In the genomic region with DNA sequence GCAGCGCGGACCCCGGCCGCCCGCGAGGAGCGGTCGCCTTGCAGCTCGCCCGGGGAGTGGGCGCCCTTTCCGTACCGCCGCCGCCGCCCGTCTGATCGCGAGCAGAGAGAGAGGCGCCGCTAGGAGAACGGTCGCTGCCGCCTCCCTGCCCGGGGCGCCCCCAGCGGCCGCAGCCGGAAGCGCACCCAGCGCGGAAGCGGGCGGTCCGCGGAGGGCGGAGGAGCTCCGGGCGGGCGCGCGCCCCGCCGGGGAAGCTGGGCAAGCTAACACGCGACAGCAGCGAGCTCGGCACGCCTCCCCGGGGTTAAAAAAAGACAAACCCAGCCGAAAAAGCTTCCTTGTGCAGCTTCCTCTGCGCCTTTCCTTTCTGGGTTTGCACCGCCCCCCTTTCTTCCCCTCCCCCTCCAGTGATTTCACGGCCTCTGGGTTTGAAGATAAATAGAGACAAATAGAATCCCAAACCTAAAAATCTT, we compare ENCODE assay signal across 8 mouse cellular contexts. TPM values are rescaled to one million over a fixed set of nuclear protein-coding genes. Genes with fewer than 3 reads are reported as not detected.
DNase-seq lines count a peak whose midpoint lies in the region; ATAC-seq and TF ChIP-seq lines count a peak whose summit lies in the region.

Gene Fam102b (minus strand): TSS at position 93 of the 473 bp plus-strand sequence.

- DNase-seq in MEL (ENCODE audit: low read depth, low spot score) = peak; percentile 92
- DNase-seq in cerebellum, adult 11-12 months = peak; percentile 80
- peak; percentile 98 for DNase-seq in heart, postnatal 14 days
- DNase-seq in layer of hippocampus, adult 2 months (ENCODE audit: low spot score in 2 of 2) = peak; percentile 80 to 91
- peak; percentile 97 for DNase-seq in lung, embryonic 14.5 days
- peak; percentile 86 for DNase-seq in testis, postnatal 14 days (ENCODE audit: low spot score)

- 0% methylated on average over 41 of the region's 54 CpGs for WGBS in forebrain, embryonic 15.5 days
- 0% methylated on average over 51 of the region's 54 CpGs for WGBS in lung, embryonic 14.5 days

- H3K4me3 ChIP-seq in MEL (ENCODE audit: control insufficient read depth in 1 of 2, insufficient read depth in 1 of 2, low read depth in 2 of 2, low read length in 2 of 2) = peak within 1 kb of the TSS; percentile 64 to 98
- peak within 1 kb of the TSS; percentile 73 for H3K4me3 ChIP-seq in forebrain, embryonic 15.5 days
- peak within 1 kb of the TSS; percentile 70 for H3K4me3 ChIP-seq in layer of hippocampus, adult 2 months
- H3K4me3 ChIP-seq in lung, embryonic 14.5 days (ENCODE audit: low read depth, low read length) = peak within 1 kb of the TSS; percentile 68

- peak within 1 kb of the TSS; percentile 67 for H3K4me2 ChIP-seq in forebrain, embryonic 15.5 days (replicated peaks)
- H3K4me2 ChIP-seq in lung, embryonic 14.5 days = peak within 1 kb of the TSS; percentile 71

- H3K27ac ChIP-seq in MEL (ENCODE audit: control insufficient read depth, low read depth, low read length) = peak within 1 kb of the TSS; percentile 84
- H3K27ac ChIP-seq in forebrain, embryonic 15.5 days (replicated peaks) = peak within 1 kb of the TSS; percentile 89
- peak within 1 kb of the TSS; percentile 86 for H3K27ac ChIP-seq in layer of hippocampus, adult 2 months
- H3K27ac ChIP-seq in lung, embryonic 14.5 days (ENCODE audit: low read depth) = peak within 1 kb of the TSS; percentile 85

- H3K27me3 ChIP-seq in MEL (ENCODE audit: control insufficient read depth in 1 of 2, insufficient read depth in 2 of 2, low read length in 2 of 2) = no peaks in the 10 kb centered on the region
- no peaks in the 10 kb centered on the region for H3K27me3 ChIP-seq in forebrain, embryonic 15.5 days
- H3K27me3 ChIP-seq in lung, embryonic 14.5 days (ENCODE audit: insufficient read depth, low read length) = no peaks in the 10 kb centered on the region

- intact Hi-C loops in heart, postnatal 14 days (cut with DNase I) = loop anchor here (5.0 kb wide), 1 partner anchor 40 kb away; no protein-coding TSS in a partner anchor

- TF ChIP-seq RAD21 in MEL (IDR thresholded peaks at IDR 0.05; ENCODE audit: low read depth, low read length) = no peak

- ATAC-seq in forebrain, embryonic 15.5 days (replicated peaks) = peak; percentile 86
- peak; percentile 87 for ATAC-seq in lung, embryonic 14.5 days (ENCODE audit: insufficient read depth)
- ATAC-seq in neutrophil, adult 5-6 weeks (ENCODE audit: extremely low read depth, insufficient number of reproducible peaks, low FRiP score, poor library complexity, severe bottlenecking) = peak; percentile 74

- peaks cover 0 to 6% of the 10 kb centered on the region in 2 experiments; a peak in 3 of 4 replicates for H3K4me1 ChIP-seq in MEL (ENCODE audit: control insufficient read depth in 1 of 2, insufficient read depth in 2 of 2, low read length in 2 of 2)
- peaks cover 35% of the 10 kb centered on the region for H3K4me1 ChIP-seq in forebrain, embryonic 15.5 days
- peaks cover 5% of the 10 kb centered on the region; the same call in 1 of the 2 replicates for H3K4me1 ChIP-seq in lung, embryonic 14.5 days (ENCODE audit: insufficient read depth)

- TF ChIP-seq POLR2A in MEL (IDR thresholded peaks at IDR 0.05; ENCODE audit: control insufficient read depth in 1 of 2, insufficient read depth in 1 of 2, low read depth in 1 of 2, low read length in 2 of 2, poor library complexity in 1 of 2) = peak; percentile 48 to 51; a peak in 2 of 4 replicates

- no peaks in the 10 kb centered on the region; the same call in 1 of the 2 replicates for H3K79me2 ChIP-seq in MEL (ENCODE audit: control insufficient read depth, insufficient read depth, low read length, poor library complexity)

- peak within 1 kb of the TSS; percentile 87 for H3K9ac ChIP-seq in MEL (ENCODE audit: control insufficient read depth, low read depth, low read length, poor library complexity, severe bottlenecking)
- H3K9ac ChIP-seq in forebrain, embryonic 15.5 days (replicated peaks) = peak within 1 kb of the TSS; percentile 83
- peak within 1 kb of the TSS; percentile 83 for H3K9ac ChIP-seq in lung, embryonic 14.5 days

- TF ChIP-seq EP300 in MEL (IDR thresholded peaks at IDR 0.05; ENCODE audit: low read depth in 1 of 2, low read length in 2 of 2) = peak in 1 of 2 experiments; percentile 18; a peak in 1 of 4 replicates

- H3K9me3 ChIP-seq in MEL (replicated peaks; ENCODE audit: insufficient read depth, low read length) = no peaks in the 10 kb centered on the region
- no peaks in the 10 kb centered on the region for H3K9me3 ChIP-seq in forebrain, embryonic 15.5 days
- H3K9me3 ChIP-seq in lung, embryonic 14.5 days (ENCODE audit: low read depth, low read length) = no peaks in the 10 kb centered on the region

- peak in 2 of 3 experiments; percentile 75 to 80; a peak in 5 of 6 replicates for TF ChIP-seq CTCF in MEL (IDR thresholded peaks at IDR 0.05 in 2 of 3, conservative IDR thresholded peaks at IDR 0.05 in 1 of 3; ENCODE audit: control insufficient read depth in 1 of 3, insufficient read depth in 1 of 3, low read depth in 2 of 3, low read length in 3 of 3, poor library complexity in 1 of 3, severe bottlenecking in 1 of 3)
- peak; percentile 91 for TF ChIP-seq CTCF in layer of hippocampus, adult 2 months (conservative IDR thresholded peaks at IDR 0.05)
- peak; percentile 56 for TF ChIP-seq CTCF in lung, embryonic 14.5 days (IDR thresholded peaks at IDR 0.05; ENCODE audit: low read depth)

- peaks cover 0 to 8% of the 10 kb centered on the region in 2 experiments; a peak in 2 of 4 replicates for H3K36me3 ChIP-seq in MEL (ENCODE audit: control insufficient read depth in 1 of 2, insufficient read depth in 2 of 2, low read length in 2 of 2)
- no peaks in the 10 kb centered on the region for H3K36me3 ChIP-seq in forebrain, embryonic 15.5 days
- no peaks in the 10 kb centered on the region for H3K36me3 ChIP-seq in lung, embryonic 14.5 days (ENCODE audit: insufficient read depth)

TF ChIP-seq in MEL, 35 proteins besides CTCF, POLR2A, EP300 and RAD21:
- peak; percentile 62 for TF ChIP-seq HCFC1 (IDR thresholded peaks at IDR 0.05; ENCODE audit: low read depth, low read length)
- no peak for TF ChIP-seq MYB (IDR thresholded peaks at IDR 0.05; ENCODE audit: low read depth, low read length)
- peak; percentile 77 for TF ChIP-seq ELF1 (IDR thresholded peaks at IDR 0.05; ENCODE audit: low read depth, low read length)
- TF ChIP-seq MXI1 (IDR thresholded peaks at IDR 0.05; ENCODE audit: low read depth, low read length) = peak; percentile 95
- peak; percentile 79 for TF ChIP-seq ZNF384 (IDR thresholded peaks at IDR 0.05; ENCODE audit: low read depth, low read length)
- TF ChIP-seq TBP (IDR thresholded peaks at IDR 0.05; ENCODE audit: low read depth, low read length) = peak; percentile 41; the same call in 1 of the 2 replicates
- no peak for TF ChIP-seq SMC3 (IDR thresholded peaks at IDR 0.05; ENCODE audit: low read depth, low read length)
- peak; percentile 82 for TF ChIP-seq SIN3A (IDR thresholded peaks at IDR 0.05; ENCODE audit: low read length)
- no peak for TF ChIP-seq KAT2A (conservative IDR thresholded peaks at IDR 0.05; ENCODE audit: low read depth, low read length)
- TF ChIP-seq NRF1 (IDR thresholded peaks at IDR 0.05; ENCODE audit: insufficient read depth, low read depth, low read length, poor library complexity, severe bottlenecking) = peak; percentile 22; the same call in 1 of the 2 replicates
- peak; percentile 65 for TF ChIP-seq MAX (IDR thresholded peaks at IDR 0.05; ENCODE audit: low read length)
- TF ChIP-seq CHD2 (IDR thresholded peaks at IDR 0.05; ENCODE audit: low read length) = peak; percentile 54; the same call in 1 of the 2 replicates
- peak; percentile 73 for TF ChIP-seq BHLHE40 (IDR thresholded peaks at IDR 0.05; ENCODE audit: borderline replicate concordance, low read depth, low read length)
- TF ChIP-seq MAZ (IDR thresholded peaks at IDR 0.05; ENCODE audit: low read depth, low read length) = peak; percentile 42; the same call in 1 of the 2 replicates
- peak; percentile 87; the same call in 1 of the 2 replicates for TF ChIP-seq UBTF (IDR thresholded peaks at IDR 0.05; ENCODE audit: borderline replicate concordance, insufficient read depth, low read depth, low read length)
- TF ChIP-seq POLR2AphosphoS5 (IDR thresholded peaks at IDR 0.05; ENCODE audit: borderline replicate concordance, low read depth, low read length) = no peak
- TF ChIP-seq MAFK (IDR thresholded peaks at IDR 0.05; ENCODE audit: borderline replicate concordance, low read depth, low read length) = no peak
- TF ChIP-seq CHD1 (IDR thresholded peaks at IDR 0.05; ENCODE audit: low read depth, low read length) = no peak
- peak; percentile 57 for TF ChIP-seq NELFE (IDR thresholded peaks at IDR 0.05; ENCODE audit: low read depth, low read length)
- TF ChIP-seq TCF12 (IDR thresholded peaks at IDR 0.05; ENCODE audit: low read depth, low read length) = 0 out of 2 replicates have a peak, but pooled peaks have one; percentile 24
- TF ChIP-seq RCOR1 (IDR thresholded peaks at IDR 0.05; ENCODE audit: low read depth, low read length) = peak; percentile 51; the same call in 1 of the 2 replicates
- TF ChIP-seq E2F4 (IDR thresholded peaks at IDR 0.05; ENCODE audit: borderline replicate concordance, low read depth, low read length) = no peak
- TF ChIP-seq MYC (IDR thresholded peaks at IDR 0.05; ENCODE audit: low read depth, low read length) = 0 out of 2 replicates have a peak, but pooled peaks have one; percentile 67
- TF ChIP-seq USF1 (IDR thresholded peaks at IDR 0.05; ENCODE audit: low read depth, low read length) = no peak

RNA-seq across cellular contexts. Expression of gene Fam102b, which starts in this region (rescaled TPM):
- total RNA-seq in MEL (2012; rRNA removed) = 13.0 and 14.1 TPM in 2 replicates
- 10 to 100 TPM; 10.4 to 26.9 TPM for polyA plus RNA-seq in MEL (2012; ENCODE audit: insufficient read depth in 1 of 2, insufficient read length in 2 of 2, low read depth in 1 of 2, low replicate concordance in 2 of 2, missing spikeins in 1 of 2)
- polyA plus RNA-seq in forebrain, embryonic 15.5 days (2015; fragmentation: Nextera tagmentation; extraction: Ambion mirVana) = 13.8 and 16.0 TPM in 2 replicates
- total RNA-seq in heart, postnatal 14 days (2021) = 10 to 100 TPM; 17.2 to 18.1 TPM
- total RNA-seq in layer of hippocampus, adult 2 months (2021) = 10 to 100 TPM; 26.5 to 28.2 TPM
- 16.6 and 18.0 TPM in 2 replicates for polyA plus RNA-seq in lung, embryonic 14.5 days (2014; fragmentation: Nextera tagmentation; extraction: Ambion mirVana)
- 19.4 and 22.7 TPM in 2 replicates for total RNA-seq in neutrophil, adult 5-6 weeks (2017)

Comparison
In these comparisons a context has a peak if more than half of its experiments do, and no peak if none do; other contexts are left out.
1. Peak in every context shown above with its lines: DNase-seq, ATAC-seq, H3K4me3 ChIP-seq and H3K27ac ChIP-seq.